Mouse (Mus musculus) myocyte (in vitro differentiated cells): ENCODE data around the gene Ms4a4b.

Experiments
- CEBPB ChIP-seq: IDR thresholded peaks from 2 replicates; pipeline ENCODE4 v1.6.1; 2011; ENCODE audit warnings: mild to moderate bottlenecking, moderate library complexity; ENCODE audit not compliant: poor library complexity, insufficient read depth, severe bottlenecking
- E2F4 ChIP-seq: IDR thresholded peaks from one replicate; pipeline ENCODE4 v1.6.1; 2011; ENCODE audit warnings: mild to moderate bottlenecking, control low read depth, moderate library complexity; ENCODE audit not compliant: insufficient read depth
- MAX ChIP-seq: IDR thresholded peaks from one replicate; pipeline ENCODE4 v1.6.1; 2011; ENCODE audit warnings: low read depth, mild to moderate bottlenecking, control low read depth
- MYOD1 ChIP-seq, 3 experiments: IDR thresholded peaks; one replicate each; pipeline ENCODE4 v1.6.1; 2011; ENCODE audit warnings: control low read depth in 2 of 3, low read depth in 2 of 3, mild to moderate bottlenecking in 2 of 3, moderate library complexity in 1 of 3; ENCODE audit not compliant: insufficient read length in 2 of 3, control insufficient read depth in 1 of 3
- MYOG ChIP-seq, 3 experiments: IDR thresholded peaks; one replicate each; pipeline ENCODE4 v1.6.1; 2011; ENCODE audit warnings: control low read depth in 2 of 3, low read depth in 2 of 3, mild to moderate bottlenecking in 2 of 3; ENCODE audit not compliant: insufficient read length in 2 of 3, control insufficient read depth in 1 of 3, insufficient read depth in 1 of 3
- POLR2A ChIP-seq: IDR thresholded peaks from one replicate; pipeline ENCODE4 v1.6.1; 2011; ENCODE audit warnings: low read depth, mild to moderate bottlenecking, control low read depth, moderate library complexity; ENCODE audit not compliant: insufficient read length
- POLR2AphosphoS2 ChIP-seq: IDR thresholded peaks from one replicate; pipeline ENCODE4 v1.6.1; 2011; ENCODE audit warnings: low read depth, control low read depth; ENCODE audit not compliant: insufficient read length
- TCF12 ChIP-seq: IDR thresholded peaks from one replicate; pipeline ENCODE4 v1.6.1; 2011; ENCODE audit warnings: mild to moderate bottlenecking, control low read depth; ENCODE audit not compliant: poor library complexity, insufficient read depth, severe bottlenecking
- USF1 ChIP-seq: IDR thresholded peaks from one replicate; pipeline ENCODE4 v1.6.1; 2011; ENCODE audit warnings: low read depth, mild to moderate bottlenecking, control low read depth, moderate library complexity

DNA sequence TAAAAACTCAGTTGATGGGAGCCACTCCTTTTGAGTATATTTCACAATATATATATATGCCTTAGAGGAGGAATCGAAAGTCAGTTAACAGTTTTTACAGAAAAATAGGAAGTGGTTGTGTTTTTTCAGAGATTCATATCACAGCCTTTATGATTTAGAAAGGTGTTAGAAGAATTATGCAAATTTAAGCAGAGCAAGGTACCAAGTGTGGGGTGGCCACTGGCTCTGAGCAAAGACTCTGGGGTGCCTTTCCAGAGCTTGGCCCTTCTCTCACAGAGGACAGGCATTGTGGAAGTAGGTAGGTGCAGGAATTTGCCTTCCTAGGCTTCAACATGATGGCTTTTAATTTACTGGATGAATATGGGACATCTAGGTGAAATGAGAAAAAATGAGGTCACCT is 31.7 kb upstream of the Ms4a4b start:
- TF ChIP-seq POLR2A (no peak), E2F4 (no peak), MYOD1 (IDR thresholded peaks at IDR 0.05; ENCODE audit: control insufficient read depth in 1 of 3, insufficient read length in 2 of 3, low read depth in 2 of 3) (no peak), MYOG (IDR thresholded peaks at IDR 0.05; ENCODE audit: control insufficient read depth in 1 of 3, insufficient read depth in 1 of 3, insufficient read length in 2 of 3, low read depth in 2 of 3) (no peak), TCF12 (no peak), CEBPB (no peak), MAX (no peak), USF1 (no peak), POLR2AphosphoS2 (no peak)
